Mouse (Mus musculus) bone marrow, adult 2 months (tissue): ENCODE data around the gene Ryr1.

ENCODE experiments used
- CTCF ChIP-seq: fragments of 200-500 bp; IDR thresholded peaks from 2 replicates; pipeline ENCODE4 v1.5.1; 2011; ENCODE audit warnings: low read length, control low read depth; ENCODE audit not compliant: control insufficient read depth, insufficient read depth
- POLR2A ChIP-seq: fragments of 200-500 bp; IDR thresholded peaks from 2 replicates; pipeline ENCODE4 v1.6.1; 2011; ENCODE audit warnings: low read depth, mild to moderate bottlenecking, control low read depth, low read length, borderline replicate concordance; ENCODE audit not compliant: control insufficient read depth

GRCm38 (mm10) chr7:28963399-28963923, 161.5 kb downstream of the Ryr1 start:
- TF ChIP-seq CTCF (no peak), POLR2A (no peak)
